Mouse (Mus musculus) small intestine, adult 2 months (tissue): ENCODE results near the gene Tspan17.

Experiments used
- CTCF ChIP-seq: fragments of 200-500 bp; IDR thresholded peaks from 2 replicates; pipeline ENCODE4 v1.5.1; 2012; ENCODE audit warnings: low read depth, mild to moderate bottlenecking, control low read depth, inconsistent platforms, low read length, moderate library complexity, mixed read lengths; ENCODE audit not compliant: insufficient replicate concordance, insufficient read length; ENCODE audit errors: extremely low read depth
- POLR2A ChIP-seq: fragments of 200-500 bp; IDR thresholded peaks from 2 replicates; pipeline ENCODE4 v1.6.1; 2012; ENCODE audit warnings: low read depth, mild to moderate bottlenecking, control low read depth, inconsistent platforms, low read length, moderate library complexity

- TF ChIP-seq CTCF = no peak
- peak; percentile 77; the same call in 1 of the 2 replicates for TF ChIP-seq POLR2A
These were observed at the start of gene Tspan17 for GRCm38 (mm10) chr13:54788740-54789560.
